Mouse (Mus musculus): ENCODE results near the gene Lamb3. TPM values are rescaled to one million over a fixed set of nuclear protein-coding genes. Genes with fewer than 3 reads are reported as not detected.

Lamb3 gene
- polyA plus RNA-seq, 1 experiment, result 4.6 TPM

GRCm38 (mm10) chr1:193334546-193334945, 127.0 kb downstream of the Lamb3 start:
- H3K27ac ChIP-seq (ENCODE audit: insufficient read depth, low read length), result no peak overlapping the region
- peaks cover 28% of the 10 kb centered on the region; the same call in 1 of the 2 replicates for H3K4me1 ChIP-seq (ENCODE audit: control insufficient read depth, insufficient read depth, insufficient read length)
- WGBS, result 93% methylated on average over 6 of the region's 6 CpGs
- H3K27me3 ChIP-seq (ENCODE audit: control insufficient read depth, insufficient read depth, low read length), result no peaks in the 10 kb centered on the region
- no peak for DNase-seq (ENCODE audit: low read depth in 1 of 2, low spot score in 2 of 2)
- TF ChIP-seq POLR2A (IDR thresholded peaks at IDR 0.05; ENCODE audit: low read depth, low read length) (no peak), CTCF (IDR thresholded peaks at IDR 0.05; ENCODE audit: extremely low read depth, insufficient read depth, insufficient read length, insufficient replicate concordance) (no peak)
- H3K4me3 ChIP-seq (ENCODE audit: extremely low read depth, insufficient read depth, insufficient read length), result no peak overlapping the region
- H3K36me3 ChIP-seq (ENCODE audit: control insufficient read depth, insufficient read depth, low read length), result no peaks in the 10 kb centered on the region

- H3K4me3 ChIP-seq (ENCODE audit: extremely low read depth, insufficient read depth, insufficient read length), result no peak overlapping the region
- H3K27me3 ChIP-seq (ENCODE audit: control insufficient read depth, insufficient read depth, low read length), result no peaks in the 10 kb centered on the region
- no peaks in the 10 kb centered on the region for H3K36me3 ChIP-seq (ENCODE audit: control insufficient read depth, insufficient read depth, low read length)
- TF ChIP-seq POLR2A (IDR thresholded peaks at IDR 0.05; ENCODE audit: low read depth, low read length) (no peak), CTCF (IDR thresholded peaks at IDR 0.05; ENCODE audit: extremely low read depth, insufficient read depth, insufficient read length, insufficient replicate concordance) (no peak)
- H3K27ac ChIP-seq (ENCODE audit: insufficient read depth, low read length), result 0 out of 2 replicates have a peak overlapping the region, but pooled peaks have one; percentile 10
- H3K4me1 ChIP-seq (ENCODE audit: control insufficient read depth, insufficient read depth, insufficient read length), result peaks cover 28% of the 10 kb centered on the region; the same call in 1 of the 2 replicates
- WGBS, result 60% methylated on average over 7 of the region's 7 CpGs
- no peak for DNase-seq (ENCODE audit: low read depth in 1 of 2, low spot score in 2 of 2)
These were observed 128.9 kb downstream of the Lamb3 start for GRCm38 (mm10) chr1:193336122-193337017.

DNA sequence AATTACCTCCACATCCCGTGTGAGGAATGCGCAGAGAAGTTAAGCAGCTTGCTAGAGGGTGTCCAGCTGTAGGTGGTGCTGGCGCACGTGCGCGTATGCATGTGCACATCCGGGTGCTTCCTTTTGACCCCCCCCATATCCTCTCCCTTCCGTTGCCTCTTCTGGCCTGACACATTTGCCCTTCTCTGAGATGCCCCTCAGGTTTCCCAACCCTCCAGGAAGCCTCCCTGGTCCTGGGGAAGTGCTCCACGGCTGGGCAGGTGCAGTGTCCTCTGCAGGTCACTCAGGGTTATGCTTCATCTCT, 129.5 kb downstream of the Lamb3 start:
- no peaks in the 10 kb centered on the region for H3K36me3 ChIP-seq (ENCODE audit: control insufficient read depth, insufficient read depth, low read length)
- H3K4me3 ChIP-seq (ENCODE audit: extremely low read depth, insufficient read depth, insufficient read length), result no peak overlapping the region
- no peak for TF ChIP-seq CTCF (IDR thresholded peaks at IDR 0.05; ENCODE audit: extremely low read depth, insufficient read depth, insufficient read length, insufficient replicate concordance)
- no peak for TF ChIP-seq POLR2A (IDR thresholded peaks at IDR 0.05; ENCODE audit: low read depth, low read length)
- WGBS, result 17% methylated on average over 9 of the region's 9 CpGs
- H3K27ac ChIP-seq (ENCODE audit: insufficient read depth, low read length), result 0 out of 2 replicates have a peak overlapping the region, but pooled peaks have one; percentile 10
- DNase-seq (ENCODE audit: low read depth in 1 of 2, low spot score in 2 of 2), result peak; percentile 31 to 40
- no peaks in the 10 kb centered on the region for H3K27me3 ChIP-seq (ENCODE audit: control insufficient read depth, insufficient read depth, low read length)
- H3K4me1 ChIP-seq (ENCODE audit: control insufficient read depth, insufficient read depth, insufficient read length), result peaks cover 28% of the 10 kb centered on the region; the same call in 1 of the 2 replicates

DNA sequence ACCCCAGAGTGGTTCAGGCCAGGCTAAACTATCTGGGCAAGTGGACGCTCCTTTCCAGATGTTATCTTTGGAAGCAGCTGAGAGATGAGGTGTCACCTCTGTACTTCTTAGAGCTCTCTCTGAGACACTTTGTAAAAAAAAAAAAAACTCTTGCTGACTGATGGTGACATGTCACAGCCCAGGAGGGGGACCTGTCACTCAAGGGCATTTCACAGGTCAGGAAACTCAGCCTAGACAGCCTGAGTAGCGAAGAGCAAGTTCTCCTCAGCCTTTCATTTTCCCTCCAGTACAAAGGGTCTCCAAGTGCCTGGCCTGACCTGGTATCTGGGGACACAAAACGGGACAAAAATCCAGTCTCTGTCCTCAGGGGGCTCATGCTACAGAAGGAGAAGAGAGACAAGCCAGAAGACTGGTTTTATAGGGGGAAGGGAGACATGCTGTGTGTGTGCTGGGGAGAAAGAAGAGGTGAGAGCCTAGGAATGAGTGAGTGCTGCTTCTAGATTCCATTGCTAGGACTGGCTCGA, 130.3 kb downstream of the Lamb3 start:
- WGBS, result 26% methylated on average over 4 of the region's 4 CpGs
- Histone ChIP-seq H3K4me3 (ENCODE audit: extremely low read depth, insufficient read depth, insufficient read length) (no peak overlapping the region), H3K27ac (ENCODE audit: insufficient read depth, low read length) (peak overlapping the region; percentile 51), H3K4me1 (ENCODE audit: control insufficient read depth, insufficient read depth, insufficient read length) (peaks cover 28% of the 10 kb centered on the region; the same call in 1 of the 2 replicates), H3K36me3 (ENCODE audit: control insufficient read depth, insufficient read depth, low read length) (no peaks in the 10 kb centered on the region), H3K27me3 (ENCODE audit: control insufficient read depth, insufficient read depth, low read length) (no peaks in the 10 kb centered on the region)
- TF ChIP-seq CTCF (IDR thresholded peaks at IDR 0.05; ENCODE audit: extremely low read depth, insufficient read depth, insufficient read length, insufficient replicate concordance), result no peak
- TF ChIP-seq POLR2A (IDR thresholded peaks at IDR 0.05; ENCODE audit: low read depth, low read length), result no peak
- DNase-seq (ENCODE audit: low read depth in 1 of 2, low spot score in 2 of 2), result no peak

- no peaks in the 10 kb centered on the region for H3K36me3 ChIP-seq (ENCODE audit: control insufficient read depth, insufficient read depth, low read length)
- WGBS, result 40% methylated on average over 9 of the region's 9 CpGs
- TF ChIP-seq CTCF (IDR thresholded peaks at IDR 0.05; ENCODE audit: extremely low read depth, insufficient read depth, insufficient read length, insufficient replicate concordance), result no peak
- no peak for TF ChIP-seq POLR2A (IDR thresholded peaks at IDR 0.05; ENCODE audit: low read depth, low read length)
- H3K27ac ChIP-seq (ENCODE audit: insufficient read depth, low read length), result peak overlapping the region; percentile 51; the same call in 1 of the 2 replicates
- no peaks in the 10 kb centered on the region for H3K27me3 ChIP-seq (ENCODE audit: control insufficient read depth, insufficient read depth, low read length)
- H3K4me3 ChIP-seq (ENCODE audit: extremely low read depth, insufficient read depth, insufficient read length), result no peak overlapping the region
- peak; percentile 26 to 38 for DNase-seq (ENCODE audit: low read depth in 1 of 2, low spot score in 2 of 2)
- peaks cover 28% of the 10 kb centered on the region; the same call in 1 of the 2 replicates for H3K4me1 ChIP-seq (ENCODE audit: control insufficient read depth, insufficient read depth, insufficient read length)
These were observed 131.0 kb downstream of the Lamb3 start for GRCm38 (mm10) chr1:193338363-193338995.

GRCm38 (mm10) chr1:193342198-193342946, 134.9 kb downstream of the Lamb3 start:
- no peak overlapping the region for H3K4me3 ChIP-seq (ENCODE audit: extremely low read depth, insufficient read depth, insufficient read length)
- DNase-seq (ENCODE audit: low read depth in 1 of 2, low spot score in 2 of 2), result no peak
- H3K4me1 ChIP-seq (ENCODE audit: control insufficient read depth, insufficient read depth, insufficient read length), result peaks cover 15% of the 10 kb centered on the region; the same call in 1 of the 2 replicates
- H3K27ac ChIP-seq (ENCODE audit: insufficient read depth, low read length), result no peak overlapping the region
- WGBS, result 92% methylated on average over 5 of the region's 5 CpGs
- TF ChIP-seq CTCF (IDR thresholded peaks at IDR 0.05; ENCODE audit: extremely low read depth, insufficient read depth, insufficient read length, insufficient replicate concordance), result no peak
- TF ChIP-seq POLR2A (IDR thresholded peaks at IDR 0.05; ENCODE audit: low read depth, low read length), result no peak
- no peaks in the 10 kb centered on the region for H3K36me3 ChIP-seq (ENCODE audit: control insufficient read depth, insufficient read depth, low read length)
- H3K27me3 ChIP-seq (ENCODE audit: control insufficient read depth, insufficient read depth, low read length), result no peaks in the 10 kb centered on the region

Measured in spleen, adult 2 months (tissue).